Mouse (Mus musculus): Measurements from ENCODE around the gene Ctsc. TPM values are rescaled to one million over a fixed set of nuclear protein-coding genes. Genes with fewer than 3 reads are reported as not detected.

The Ctsc gene
- polyA plus RNA-seq, 1 experiment from 2014 or later, result 88.7 TPM

DNA sequence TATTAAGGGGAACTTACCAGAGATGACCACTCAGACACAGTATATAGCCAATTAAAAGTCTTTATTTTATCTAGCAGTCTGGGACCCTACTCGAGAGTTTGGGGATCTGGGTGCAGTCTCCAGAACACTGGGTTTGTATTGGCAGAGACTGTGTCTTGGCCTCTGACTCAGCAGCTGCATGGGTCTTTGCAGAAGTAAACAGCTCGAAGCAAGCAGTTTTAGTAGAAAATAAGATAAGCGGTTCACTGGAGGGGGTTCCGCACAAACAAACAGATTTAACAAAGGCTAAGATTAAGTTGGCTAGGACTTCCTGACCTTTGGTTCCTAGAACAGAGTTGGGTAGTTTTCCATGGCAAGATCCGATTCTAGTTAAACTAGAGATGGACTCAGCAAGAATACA is 13.0 kb upstream of the Ctsc start:
- H3K9ac ChIP-seq, result no peak overlapping the region
- H3K9me3 ChIP-seq, result no peaks in the 10 kb centered on the region
- no peak overlapping the region for H3K4me2 ChIP-seq (replicated peaks)
- no peaks in the 10 kb centered on the region for H3K4me1 ChIP-seq (replicated peaks)
- WGBS, result 64% methylated on average over 5 of the region's 5 CpGs
- H3K4me3 ChIP-seq (replicated peaks), result no peak overlapping the region
- H3K36me3 ChIP-seq, result no peaks in the 10 kb centered on the region
- no peak for ATAC-seq
- no peak overlapping the region for H3K27ac ChIP-seq
- no peaks in the 10 kb centered on the region for H3K27me3 ChIP-seq (replicated peaks)

DNA sequence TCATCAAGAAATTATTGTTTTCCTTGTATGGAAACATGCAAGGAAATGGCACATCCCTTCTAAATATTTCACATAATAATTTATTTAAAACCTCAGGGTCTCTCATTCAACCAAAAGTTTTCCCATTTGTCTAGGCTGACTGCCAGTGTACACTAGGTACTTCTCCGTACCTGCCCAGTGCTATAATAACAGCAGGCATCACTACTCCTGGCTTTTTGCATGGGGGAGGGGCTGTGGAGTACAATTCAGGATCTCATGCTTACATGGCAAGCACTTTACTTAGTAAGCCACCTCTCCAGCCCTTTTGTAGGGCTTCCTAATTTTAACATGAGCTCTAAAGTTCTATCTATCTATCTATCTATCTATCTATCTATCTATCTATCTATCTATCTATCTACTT is 8.0 kb upstream of the Ctsc start:
- ATAC-seq, result no peak
- no peak overlapping the region for H3K4me3 ChIP-seq (replicated peaks)
- no peak overlapping the region for H3K4me2 ChIP-seq (replicated peaks)
- no peaks in the 10 kb centered on the region for H3K4me1 ChIP-seq (replicated peaks)
- 78% methylated on average over 1 of the region's 1 CpGs for WGBS
- H3K27me3 ChIP-seq (replicated peaks), result no peaks in the 10 kb centered on the region
- H3K9me3 ChIP-seq, result no peaks in the 10 kb centered on the region
- no peaks in the 10 kb centered on the region for H3K36me3 ChIP-seq
- no peak overlapping the region for H3K27ac ChIP-seq
- no peak overlapping the region for H3K9ac ChIP-seq

DNA sequence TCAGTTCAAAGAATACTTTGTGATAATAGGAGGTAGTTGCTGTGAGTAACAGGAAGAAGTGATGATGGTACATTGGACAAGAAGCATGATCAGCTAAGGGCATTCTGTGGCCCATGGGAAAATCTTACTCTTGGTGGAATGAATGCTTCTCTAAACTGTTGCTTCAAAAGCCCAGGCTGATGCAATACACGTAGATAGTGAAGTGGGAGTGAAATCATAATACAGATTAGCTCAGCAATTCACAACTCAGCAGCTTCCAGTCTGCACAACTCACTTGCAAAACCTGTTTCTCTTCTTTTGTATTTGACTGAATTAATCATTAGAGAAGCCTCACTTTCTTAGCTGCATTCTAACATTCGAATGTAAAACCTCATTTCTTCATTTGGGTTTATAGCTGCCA is 6.4 kb upstream of the Ctsc start:
- H3K9ac ChIP-seq, result no peak overlapping the region
- no peak overlapping the region for H3K27ac ChIP-seq
- WGBS, result 34% methylated on average over 2 of the region's 2 CpGs
- H3K36me3 ChIP-seq, result no peaks in the 10 kb centered on the region
- no peak overlapping the region for H3K4me2 ChIP-seq (replicated peaks)
- ATAC-seq, result peak; percentile 97
- no peak overlapping the region for H3K4me3 ChIP-seq (replicated peaks)
- H3K4me1 ChIP-seq (replicated peaks), result no peaks in the 10 kb centered on the region
- no peaks in the 10 kb centered on the region for H3K27me3 ChIP-seq (replicated peaks)
- H3K9me3 ChIP-seq, result no peaks in the 10 kb centered on the region

DNA sequence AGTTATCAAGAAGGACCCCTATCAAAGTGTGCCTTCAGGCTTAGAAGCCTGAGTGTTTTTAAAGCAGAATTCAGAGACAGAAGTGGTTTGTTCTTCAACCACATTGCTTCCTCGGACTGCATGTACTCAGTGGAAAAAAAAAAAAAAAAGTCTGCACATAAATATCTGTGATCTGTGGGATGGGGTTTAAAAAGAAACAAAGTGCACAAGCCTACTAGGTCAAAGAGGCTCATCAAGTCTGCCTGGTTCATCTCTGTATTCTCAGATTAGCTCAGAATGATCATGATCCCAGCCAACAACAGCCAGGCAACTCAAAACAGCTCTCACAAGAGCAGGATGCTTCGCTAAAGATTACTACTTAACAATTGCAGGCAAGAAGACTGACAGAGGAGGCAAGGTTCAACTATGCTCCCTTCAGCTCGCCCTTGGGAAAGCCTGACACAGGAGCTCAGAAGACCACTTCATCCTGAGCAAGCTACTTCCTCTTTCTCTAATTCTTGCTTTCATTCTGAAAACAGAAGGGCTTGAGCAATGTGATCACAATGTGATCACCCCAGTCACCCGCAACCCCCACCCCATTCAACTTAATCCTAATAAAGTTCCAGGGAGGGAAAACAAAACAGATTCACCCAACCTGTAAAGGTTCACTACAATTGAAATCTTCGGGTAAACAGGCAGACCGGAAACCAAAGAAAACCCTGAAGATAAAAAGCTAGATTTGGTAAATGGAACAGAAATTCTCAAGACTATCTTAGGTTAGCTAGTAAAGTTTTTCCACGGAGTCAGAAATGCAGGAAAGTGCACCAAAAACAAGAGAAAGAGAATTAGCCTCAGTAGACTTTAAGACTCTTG is 745 bp upstream of the Ctsc start:
- H3K4me1 ChIP-seq (replicated peaks), result no peaks in the 10 kb centered on the region
- H3K27me3 ChIP-seq (replicated peaks), result no peaks in the 10 kb centered on the region
- ATAC-seq, result peak; percentile 11; the same call in 1 of the 2 replicates
- H3K36me3 ChIP-seq, result no peaks in the 10 kb centered on the region
- WGBS, result 39% methylated on average over 7 of the region's 7 CpGs
- 0 out of 2 replicates have a peak overlapping the region, but pooled peaks have one; percentile 82 for H3K27ac ChIP-seq
- no peak overlapping the region for H3K9ac ChIP-seq
- peak overlapping the region; percentile 89 for H3K4me2 ChIP-seq (replicated peaks)
- no peaks in the 10 kb centered on the region for H3K9me3 ChIP-seq
- peak overlapping the region; percentile 59 for H3K4me3 ChIP-seq (replicated peaks)

DNA sequence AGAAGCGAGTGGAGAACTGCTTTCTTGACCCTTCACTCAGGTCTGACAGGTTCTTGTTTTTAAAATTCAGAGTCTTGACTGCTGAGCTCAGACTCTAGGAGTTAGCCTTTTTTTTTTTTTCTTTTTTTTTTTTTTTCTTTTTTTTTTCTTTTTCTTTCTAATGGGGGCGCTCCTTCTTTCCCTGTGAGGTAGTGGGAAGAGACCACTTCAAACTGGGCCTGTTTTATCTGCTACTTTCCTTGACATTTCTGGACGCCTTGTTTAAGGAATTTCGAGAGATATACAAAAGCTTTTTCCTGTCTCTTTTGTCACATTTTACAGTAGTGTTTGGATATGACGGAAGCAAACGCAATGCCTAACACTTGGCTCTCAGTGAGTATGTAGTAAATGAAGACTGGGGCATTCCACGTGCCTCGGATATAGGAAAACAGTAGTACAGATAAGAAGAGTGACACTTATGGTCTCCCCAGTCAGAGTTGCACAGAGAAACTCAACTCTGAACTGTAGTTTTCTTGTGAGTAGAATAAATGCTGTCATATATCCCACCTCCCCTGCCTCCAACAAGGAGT is 827 bp downstream of the Ctsc start:
- H3K9ac ChIP-seq, result peak overlapping the region; percentile 69; the same call in 1 of the 2 replicates
- peak overlapping the region; percentile 89 for H3K4me2 ChIP-seq (replicated peaks)
- H3K27me3 ChIP-seq (replicated peaks), result no peaks in the 10 kb centered on the region
- H3K27ac ChIP-seq, result peak overlapping the region; percentile 82; the same call in 1 of the 2 replicates
- WGBS, result 19% methylated on average over 8 of the region's 8 CpGs
- no peaks in the 10 kb centered on the region for H3K4me1 ChIP-seq (replicated peaks)
- H3K9me3 ChIP-seq, result no peaks in the 10 kb centered on the region
- ATAC-seq, result no peak
- H3K4me3 ChIP-seq (replicated peaks), result peak overlapping the region; percentile 59
- H3K36me3 ChIP-seq, result no peaks in the 10 kb centered on the region

DNA sequence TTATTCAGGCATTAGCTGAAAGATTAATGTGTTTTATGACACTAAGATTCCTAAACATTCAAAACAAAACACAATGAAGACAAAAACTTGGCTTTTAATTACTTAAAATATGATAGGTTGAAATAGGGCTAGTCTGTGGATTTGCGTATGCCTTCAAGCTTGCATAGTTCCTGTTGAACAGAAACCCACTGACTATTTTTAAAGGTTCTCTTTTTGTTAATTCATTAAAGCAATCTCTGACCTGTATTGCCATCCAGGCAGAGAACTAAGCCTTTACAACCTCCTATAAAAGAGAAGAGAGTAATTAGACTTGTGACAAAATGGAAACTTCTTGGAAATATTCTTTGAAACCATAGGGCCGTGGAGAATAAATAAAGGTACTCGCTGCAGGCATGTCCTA is 7.4 kb downstream of the Ctsc start:
- H3K9ac ChIP-seq, result no peak overlapping the region
- ATAC-seq, result no peak
- H3K36me3 ChIP-seq, result no peaks in the 10 kb centered on the region
- H3K9me3 ChIP-seq, result no peaks in the 10 kb centered on the region
- no peaks in the 10 kb centered on the region for H3K4me1 ChIP-seq (replicated peaks)
- WGBS, result 91% methylated on average over 3 of the region's 3 CpGs
- no peaks in the 10 kb centered on the region for H3K27me3 ChIP-seq (replicated peaks)
- H3K4me2 ChIP-seq (replicated peaks), result no peak overlapping the region
- H3K4me3 ChIP-seq (replicated peaks), result no peak overlapping the region
- no peak overlapping the region for H3K27ac ChIP-seq

DNA sequence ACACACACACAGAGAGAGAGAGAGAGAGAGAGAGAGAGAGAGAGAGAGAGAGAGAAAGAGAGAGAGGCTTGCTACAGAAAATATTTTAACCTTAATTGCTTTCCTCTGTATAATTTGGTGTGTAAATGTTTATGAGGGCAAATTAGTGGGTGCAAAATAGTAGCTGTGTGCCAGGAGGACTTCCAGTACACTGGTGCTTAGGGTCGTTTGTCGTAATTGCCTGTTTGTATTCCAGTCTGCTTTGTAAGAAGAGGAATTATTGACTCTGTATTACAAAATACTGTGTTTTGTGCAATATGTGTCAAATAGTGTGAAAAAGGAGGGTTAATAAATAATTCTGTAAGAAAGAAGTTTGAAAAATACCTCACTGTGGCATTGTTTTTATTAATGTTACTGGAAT is 13.2 kb downstream of the Ctsc start:
- Histone ChIP-seq H3K4me3 (replicated peaks) (no peak overlapping the region), H3K9ac (no peak overlapping the region), H3K9me3 (no peaks in the 10 kb centered on the region), H3K36me3 (no peaks in the 10 kb centered on the region), H3K4me2 (replicated peaks) (no peak overlapping the region), H3K4me1 (replicated peaks) (no peaks in the 10 kb centered on the region), H3K27ac (no peak overlapping the region), H3K27me3 (replicated peaks) (no peaks in the 10 kb centered on the region)
- WGBS, result 68% methylated on average over 2 of the region's 2 CpGs
- ATAC-seq, result no peak

DNA sequence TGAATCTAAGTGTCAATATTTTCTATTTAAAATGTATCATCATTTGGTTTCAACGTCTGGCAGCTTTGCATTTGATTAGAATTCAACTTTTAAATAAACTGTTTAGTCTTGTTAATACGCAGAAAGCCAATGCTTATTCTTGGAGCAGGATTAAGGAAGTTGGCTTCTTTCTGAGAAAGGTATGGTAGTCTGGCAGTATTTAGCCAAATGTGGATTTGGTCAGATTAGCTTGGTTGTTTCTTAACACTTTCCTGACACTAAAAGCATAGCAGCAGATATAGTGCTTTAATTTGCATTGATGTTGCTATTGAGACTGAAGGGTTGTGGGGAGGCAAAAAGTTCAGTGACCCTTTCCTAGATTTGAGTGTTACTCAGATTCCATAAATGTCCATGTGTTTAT is 14.2 kb downstream of the Ctsc start:
- ATAC-seq, result no peak
- Histone ChIP-seq H3K36me3 (no peaks in the 10 kb centered on the region), H3K4me3 (replicated peaks) (no peak overlapping the region), H3K9me3 (no peaks in the 10 kb centered on the region), H3K4me2 (replicated peaks) (no peak overlapping the region), H3K27ac (no peak overlapping the region), H3K27me3 (replicated peaks) (no peaks in the 10 kb centered on the region), H3K9ac (no peak overlapping the region), H3K4me1 (replicated peaks) (no peaks in the 10 kb centered on the region)
- WGBS, result 51% methylated on average over 2 of the region's 2 CpGs

DNA sequence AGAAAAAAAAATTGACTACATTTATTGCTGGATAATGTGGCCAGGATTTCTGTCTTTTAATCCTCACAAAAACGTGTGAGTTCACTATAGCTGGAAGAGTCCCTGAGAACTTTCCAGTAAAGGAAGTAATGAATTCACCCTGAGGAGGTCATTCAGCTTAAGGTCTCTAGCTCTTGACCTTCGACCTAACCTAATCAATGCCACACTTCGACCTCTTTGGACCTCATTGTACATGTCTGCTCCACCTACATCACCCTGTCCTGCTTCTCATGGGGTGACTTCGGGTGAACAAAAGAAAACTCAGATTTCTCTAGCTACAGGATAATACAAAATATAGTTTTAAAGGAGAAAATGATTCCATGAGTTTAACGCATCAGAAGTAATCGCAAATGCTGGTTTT is 16.0 kb downstream of the Ctsc start:
- ATAC-seq, result no peak
- 71% methylated on average over 6 of the region's 6 CpGs for whole genome bisulfite sequencing
- Histone ChIP-seq H3K9ac (no peak overlapping the region), H3K27ac (no peak overlapping the region), H3K27me3 (replicated peaks) (no peaks in the 10 kb centered on the region), H3K4me3 (replicated peaks) (no peak overlapping the region), H3K36me3 (no peaks in the 10 kb centered on the region), H3K4me2 (replicated peaks) (no peak overlapping the region), H3K4me1 (replicated peaks) (no peaks in the 10 kb centered on the region), H3K9me3 (no peaks in the 10 kb centered on the region)

DNA sequence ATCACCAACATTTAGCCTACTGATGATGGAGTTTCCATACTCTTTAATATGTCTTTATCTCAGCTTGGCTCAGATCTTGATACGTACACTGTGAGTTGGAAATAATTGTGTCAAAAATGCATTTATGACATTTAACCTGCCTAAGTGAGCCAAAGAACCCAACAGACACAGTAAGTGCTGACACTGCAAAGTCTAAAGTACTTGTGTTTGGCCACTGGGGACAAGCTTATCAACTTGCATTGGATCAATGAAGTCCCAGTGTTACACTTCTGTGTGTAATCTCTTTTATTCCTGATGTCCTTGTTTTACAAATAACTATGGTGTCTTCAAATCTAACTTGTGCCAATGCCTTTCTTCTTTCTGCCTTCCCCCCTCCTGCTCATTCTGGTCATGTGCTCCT is 18.1 kb downstream of the Ctsc start:
- Histone ChIP-seq H3K27ac (no peak overlapping the region), H3K4me2 (replicated peaks) (no peak overlapping the region), H3K4me1 (replicated peaks) (no peaks in the 10 kb centered on the region), H3K9ac (no peak overlapping the region), H3K36me3 (no peaks in the 10 kb centered on the region), H3K9me3 (no peaks in the 10 kb centered on the region), H3K4me3 (replicated peaks) (no peak overlapping the region), H3K27me3 (replicated peaks) (no peaks in the 10 kb centered on the region)
- 84% methylated on average over 1 of the region's 1 CpGs for WGBS
- no peak for ATAC-seq

DNA sequence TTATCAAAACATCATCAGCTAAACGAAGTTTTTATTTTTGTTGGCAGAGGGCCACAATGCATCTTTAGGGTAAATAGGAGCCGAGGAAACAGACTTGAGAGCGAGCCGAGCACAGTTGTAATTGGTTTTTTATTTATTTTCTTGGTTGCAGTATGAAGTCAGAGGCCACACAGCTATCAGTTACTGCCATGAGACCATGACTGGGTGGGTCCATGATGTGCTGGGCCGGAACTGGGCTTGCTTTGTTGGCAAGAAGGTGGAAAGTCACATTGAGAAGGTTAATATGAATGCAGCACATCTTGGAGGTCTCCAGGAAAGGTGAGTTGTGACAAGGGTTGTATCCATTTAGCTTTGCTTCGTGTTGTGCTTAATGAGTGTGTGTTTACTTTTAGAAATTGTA is 19.0 kb downstream of the Ctsc start:
- H3K27ac ChIP-seq, result no peak overlapping the region
- 75% methylated on average over 6 of the region's 6 CpGs for WGBS
- no peak for ATAC-seq

DNA sequence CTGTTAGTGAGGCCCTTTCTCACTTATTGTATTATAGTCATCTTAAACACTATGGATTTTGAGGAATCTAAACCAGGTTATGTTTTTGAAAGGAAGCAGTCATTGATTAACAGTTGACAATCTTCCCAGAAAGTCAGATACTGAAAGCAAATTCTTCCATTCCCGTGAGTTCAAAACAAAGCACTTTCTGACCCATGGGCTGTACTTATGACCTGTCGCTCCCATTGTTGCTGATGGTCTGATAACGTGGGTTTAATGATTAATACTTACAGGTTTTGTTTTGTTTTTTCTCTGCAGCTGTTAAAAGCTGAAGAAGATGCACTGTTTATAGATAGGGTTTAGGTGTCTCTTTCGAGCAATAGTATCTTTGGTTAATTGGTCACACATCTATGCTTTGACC is 27.9 kb downstream of the Ctsc start:
- no peak overlapping the region for H3K27ac ChIP-seq
- no peaks in the 10 kb centered on the region for H3K9me3 ChIP-seq
- WGBS, result 74% methylated on average over 4 of the region's 4 CpGs
- H3K4me2 ChIP-seq (replicated peaks), result no peak overlapping the region
- no peak overlapping the region for H3K9ac ChIP-seq
- no peaks in the 10 kb centered on the region for H3K4me1 ChIP-seq (replicated peaks)
- no peak overlapping the region for H3K4me3 ChIP-seq (replicated peaks)
- ATAC-seq, result no peak
- no peaks in the 10 kb centered on the region for H3K36me3 ChIP-seq
- no peaks in the 10 kb centered on the region for H3K27me3 ChIP-seq (replicated peaks)

More for the DNA sequence above, 19.0 kb downstream of the Ctsc start:
- Histone ChIP-seq H3K4me2 (replicated peaks) (no peak overlapping the region), H3K27me3 (replicated peaks) (no peaks in the 10 kb centered on the region), H3K36me3 (no peaks in the 10 kb centered on the region), H3K4me1 (replicated peaks) (no peaks in the 10 kb centered on the region), H3K9ac (no peak overlapping the region), H3K9me3 (no peaks in the 10 kb centered on the region), H3K4me3 (replicated peaks) (no peak overlapping the region)

DNA sequence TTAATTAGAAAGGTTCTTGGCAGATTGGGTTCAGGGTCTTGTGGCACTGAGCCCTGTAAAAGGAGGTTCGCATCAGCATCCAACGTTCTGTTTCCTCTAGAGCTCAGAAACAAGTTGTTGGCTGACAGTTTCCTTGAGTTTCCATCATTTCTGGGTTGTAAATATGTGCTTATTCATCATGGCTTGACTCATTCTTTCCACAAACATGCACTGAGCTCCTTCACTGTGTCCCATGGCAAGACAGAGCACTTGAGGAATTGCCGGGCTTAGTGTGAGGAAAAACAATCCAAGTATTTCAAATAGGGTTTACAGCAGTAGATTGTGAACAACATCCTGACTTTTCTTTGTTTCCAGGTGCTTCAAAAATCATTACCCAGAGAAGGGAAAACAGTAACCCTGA is 28.8 kb downstream of the Ctsc start:
- H3K4me1 ChIP-seq (replicated peaks), result no peaks in the 10 kb centered on the region
- ATAC-seq, result no peak
- no peak overlapping the region for H3K9ac ChIP-seq
- H3K36me3 ChIP-seq, result no peaks in the 10 kb centered on the region
- no peak overlapping the region for H3K4me2 ChIP-seq (replicated peaks)
- no peaks in the 10 kb centered on the region for H3K9me3 ChIP-seq
- H3K27ac ChIP-seq, result no peak overlapping the region
- no peak overlapping the region for H3K4me3 ChIP-seq (replicated peaks)
- 77% methylated on average over 3 of the region's 3 CpGs for WGBS
- no peaks in the 10 kb centered on the region for H3K27me3 ChIP-seq (replicated peaks)

Measured in intestine, embryonic 15.5 days (tissue).